Mouse (Mus musculus) brown adipose tissue, adult 24 weeks (tissue): ENCODE results near the gene Cabin1. TPM values are rescaled to one million over a fixed set of nuclear protein-coding genes. Genes with fewer than 3 reads are reported as not detected.
"Not testable (repeated sequence)": the region's sequence is repeated elsewhere in the genome, so short reads cannot be mapped to it uniquely, and the experiment has no call there.

Source experiments
- H3K27ac ChIP-seq: fragments of 200-500 bp; replicated peaks from 2 replicates; pipeline ENCODE4 v1.5.1; 2012; ENCODE audit warnings: low read depth, mild to moderate bottlenecking, low read length
- H3K4me1 ChIP-seq: fragments of 200-500 bp; 2 replicates; pipeline ENCODE4 v1.6.1; 2012; ENCODE audit warnings: low read length, mixed read lengths; ENCODE audit not compliant: control insufficient read depth, insufficient read depth, insufficient read length
- H3K4me3 ChIP-seq: fragments of 200-500 bp; 2 replicates; pipeline ENCODE4 v1.5.1; 2012; ENCODE audit warnings: low read depth, mild to moderate bottlenecking, low read length, moderate library complexity; ENCODE audit not compliant: insufficient read depth
- polyA plus RNA-seq: library from polyadenylated mRNA; stranded (reverse); fragments of >200 nt; gene quantifications from 2 replicates; pipeline ENCODE4 v1.2.4, GENCODE M21; 2012; ENCODE audit not compliant: missing spikeins, insufficient read depth, insufficient read length

The Cabin1 gene
- polyA plus RNA-seq, 1 experiment = 5.8 TPM

GRCm38 (mm10) chr10:75779206-75780174, 15.3 kb upstream of the Cabin1 start:
- Histone ChIP-seq H3K4me3 (peak overlapping the region; percentile 62; the same call in 1 of the 2 replicates), H3K27ac (no peak overlapping the region), H3K4me1 (peaks cover 5% of the 10 kb centered on the region; the same call in 1 of the 2 replicates)

GRCm38 (mm10) chr10:75777885-75778284, 13.7 kb upstream of the Cabin1 start:
- H3K4me1 ChIP-seq = peaks cover 5% of the 10 kb centered on the region; the same call in 1 of the 2 replicates
- H3K4me3 ChIP-seq = no peak overlapping the region
- H3K27ac ChIP-seq = no peak overlapping the region

DNA sequence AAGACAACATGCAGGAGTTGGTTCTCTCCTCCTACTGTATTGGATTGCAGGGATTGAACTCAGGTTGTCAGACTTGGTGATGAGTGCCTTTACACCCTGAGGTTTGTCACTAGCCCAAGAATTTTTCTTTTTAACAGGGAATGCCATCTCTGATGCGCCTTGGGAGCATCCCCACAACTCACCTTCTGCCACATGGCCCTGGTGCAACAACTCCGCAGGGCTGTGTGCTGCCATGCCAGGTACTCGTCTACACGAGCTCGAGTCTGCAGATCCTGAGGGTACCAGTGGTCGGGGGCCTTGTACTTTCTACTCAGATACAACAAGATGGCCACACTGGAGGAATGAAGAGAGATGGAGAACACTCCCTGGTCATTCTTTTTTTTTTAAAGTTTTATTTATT, 12.4 kb upstream of the Cabin1 start:
- no peak overlapping the region for H3K4me3 ChIP-seq

GRCm38 (mm10) chr10:75774587-75774986, 10.4 kb upstream of the Cabin1 start:
- Histone ChIP-seq H3K27ac (no peak overlapping the region), H3K4me1 (peaks cover 1% of the 10 kb centered on the region; the same call in 1 of the 2 replicates), H3K4me3 (no peak overlapping the region)

More for the DNA sequence above, 12.4 kb upstream of the Cabin1 start:
- peaks cover 5% of the 10 kb centered on the region; the same call in 1 of the 2 replicates for H3K4me1 ChIP-seq
- no peak overlapping the region for H3K27ac ChIP-seq

DNA sequence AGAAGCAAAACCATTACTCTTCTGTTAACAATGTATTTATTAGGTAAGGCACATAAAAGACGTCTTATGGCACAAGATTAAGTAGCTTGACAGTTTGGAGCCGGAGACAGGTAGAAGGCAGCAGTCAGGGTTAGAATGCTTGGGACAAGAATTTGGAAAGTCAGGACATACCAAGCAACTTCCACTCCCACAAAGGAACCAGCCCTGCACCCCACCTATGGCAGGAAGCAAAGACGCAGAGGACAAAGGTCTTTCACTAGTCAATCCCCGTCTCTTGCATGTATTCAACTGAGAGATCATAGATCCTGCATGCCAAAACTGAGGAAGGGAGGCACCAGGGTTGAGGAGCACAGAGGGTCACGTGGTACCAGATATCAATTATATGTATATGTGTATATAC, 10.0 kb upstream of the Cabin1 start:
- H3K4me3 ChIP-seq = no peak overlapping the region
- no peaks in the 10 kb centered on the region; the same call in 1 of the 2 replicates for H3K4me1 ChIP-seq
- H3K27ac ChIP-seq = no peak overlapping the region

- H3K27ac ChIP-seq = peak within 1 kb of the TSS; percentile 79
- peak within 1 kb of the TSS; percentile 90 for H3K4me3 ChIP-seq
- H3K4me1 ChIP-seq = no peaks in the 10 kb centered on the region; the same call in 1 of the 2 replicates
Measured at GRCm38 (mm10) chr10:75772795-75773664, 8.9 kb upstream of the Cabin1 start, which contains the start of gene Ddt. TSS of gene Ddt (minus strand) at chr10:75773414.

GRCm38 (mm10) chr10:75767756-75768155, 3.6 kb upstream of the Cabin1 start:
- not testable (repeated sequence) for H3K4me3 ChIP-seq, H3K4me1 ChIP-seq, H3K27ac ChIP-seq

- Histone ChIP-seq H3K4me3 (no peak overlapping the region), H3K4me1 (peaks cover 2% of the 10 kb centered on the region; the same call in 1 of the 2 replicates), H3K27ac (no peak overlapping the region)
Measured at GRCm38 (mm10) chr10:75766856-75767255, 2.7 kb upstream of the Cabin1 start.

DNA sequence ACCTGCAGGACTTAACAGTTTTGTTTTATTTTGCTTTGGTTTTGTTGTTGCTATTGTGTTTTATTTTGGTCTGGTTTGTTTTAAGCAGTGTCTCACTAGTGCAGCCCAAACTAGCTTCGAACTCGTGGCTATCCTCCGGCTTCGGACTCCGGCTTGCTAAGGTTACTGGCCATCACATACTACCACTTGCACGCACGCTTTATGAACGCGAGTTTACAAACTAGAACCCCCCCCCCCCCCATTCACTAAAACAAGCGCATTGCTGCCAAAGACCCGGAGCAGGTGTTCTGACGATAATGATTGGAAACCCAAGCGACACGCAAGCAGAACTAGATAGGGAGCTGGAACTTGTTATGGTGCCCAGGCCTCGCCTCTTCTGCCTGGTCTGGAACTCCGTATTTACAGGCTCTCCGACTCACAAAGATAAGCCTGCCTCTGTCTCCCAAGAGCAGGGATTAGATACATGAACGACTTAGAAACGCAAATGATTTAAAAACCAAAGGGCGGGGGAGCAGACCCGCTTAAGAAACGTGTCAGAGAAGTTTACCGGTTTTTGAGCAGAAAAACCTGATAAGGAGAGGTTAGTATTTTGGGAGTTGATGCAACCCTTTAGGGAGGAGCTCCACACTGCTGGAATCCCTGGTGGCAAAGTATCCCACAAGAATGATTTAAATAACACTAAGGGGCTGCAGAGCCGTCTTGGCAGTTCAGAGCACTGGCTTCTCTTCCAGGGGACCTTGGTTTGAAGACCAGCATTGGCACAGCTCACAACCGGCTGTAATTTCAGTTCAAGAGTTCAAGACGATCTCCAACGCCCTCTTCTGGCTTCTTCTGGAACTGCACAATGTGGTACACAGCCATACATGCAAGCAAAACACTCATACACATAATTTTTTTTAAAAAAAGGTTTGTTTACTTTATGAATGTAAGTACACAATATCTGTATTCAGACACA, 655 bp upstream of the Cabin1 start:
- Histone ChIP-seq H3K27ac (peak overlapping the region; percentile 40; the same call in 1 of the 2 replicates), H3K4me3 (peak overlapping the region; percentile 98), H3K4me1 (peaks cover 2% of the 10 kb centered on the region; the same call in 1 of the 2 replicates)

- Histone ChIP-seq H3K4me3 (no peak overlapping the region; the same call in 1 of the 2 replicates), H3K27ac (no peak overlapping the region), H3K4me1 (peaks cover 2% of the 10 kb centered on the region; the same call in 1 of the 2 replicates)
Measured at GRCm38 (mm10) chr10:75762413-75762812, 1.7 kb downstream of the Cabin1 start.

DNA sequence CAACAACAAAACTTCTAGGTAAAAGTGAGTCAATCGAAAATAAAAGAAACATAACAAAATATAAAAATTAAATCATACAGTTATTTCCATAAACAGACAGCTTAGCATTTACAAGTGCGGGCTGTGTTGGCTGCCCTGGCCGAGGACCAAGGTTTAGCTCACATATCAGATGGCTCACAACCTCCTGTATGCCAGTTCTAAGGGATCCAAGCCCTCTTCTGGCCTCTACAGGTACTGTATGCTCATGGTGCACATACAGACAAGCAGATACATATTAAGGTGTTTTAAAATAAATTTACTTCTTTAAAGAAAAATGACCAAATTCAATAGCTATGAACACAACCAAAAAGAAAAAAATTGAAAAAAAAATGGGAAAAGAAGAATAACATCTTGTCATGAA, 3.8 kb downstream of the Cabin1 start:
- no peak overlapping the region for H3K27ac ChIP-seq
- peaks cover 2% of the 10 kb centered on the region; the same call in 1 of the 2 replicates for H3K4me1 ChIP-seq
- no peak overlapping the region for H3K4me3 ChIP-seq

DNA sequence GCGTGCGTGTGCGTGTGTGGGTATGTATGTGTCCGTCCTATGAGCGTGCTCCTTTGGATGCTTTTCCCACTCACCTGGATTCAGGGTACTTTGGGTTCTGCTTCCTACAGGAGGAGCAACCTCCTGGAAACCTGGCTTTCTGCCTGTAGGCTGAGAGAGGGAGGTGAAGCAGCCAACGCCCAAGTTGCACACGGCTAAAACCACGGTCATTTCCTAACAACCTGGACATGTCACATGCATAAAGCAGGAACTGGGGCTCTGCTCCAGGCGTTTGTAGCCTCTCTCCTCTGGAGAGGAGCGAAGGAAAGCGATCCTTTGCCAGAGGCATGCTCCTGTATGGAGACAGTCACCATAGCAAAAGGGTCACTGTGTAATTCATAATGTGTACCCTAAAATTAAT, 7.4 kb downstream of the Cabin1 start:
- no peak overlapping the region for H3K27ac ChIP-seq
- no peaks in the 10 kb centered on the region for H3K4me1 ChIP-seq
- H3K4me3 ChIP-seq = no peak overlapping the region

GRCm38 (mm10) chr10:75744017-75744416, 20.1 kb downstream of the Cabin1 start:
- Histone ChIP-seq H3K4me3 (no peak overlapping the region), H3K4me1 (no peaks in the 10 kb centered on the region), H3K27ac (no peak overlapping the region)

DNA sequence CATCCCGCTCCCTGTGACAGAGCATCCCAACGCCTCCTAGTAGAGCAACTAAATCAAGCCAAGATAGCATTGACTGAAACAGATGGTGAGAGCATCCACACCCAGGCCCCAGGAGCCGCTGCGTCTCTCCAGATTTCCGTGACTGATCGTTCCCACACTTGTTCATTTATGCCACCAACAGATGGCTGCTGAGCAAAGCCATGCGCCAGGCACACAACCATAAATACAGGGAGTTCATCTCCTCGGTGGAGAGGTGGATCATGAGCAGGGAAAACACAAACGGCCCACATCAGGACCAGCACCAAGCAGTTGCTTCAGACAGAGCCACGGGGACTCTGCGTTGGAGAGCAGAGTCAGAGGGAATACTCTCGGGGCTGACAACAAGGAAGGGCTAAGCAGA, 20.8 kb downstream of the Cabin1 start:
- H3K27ac ChIP-seq = no peak overlapping the region
- no peaks in the 10 kb centered on the region for H3K4me1 ChIP-seq
- no peak overlapping the region for H3K4me3 ChIP-seq
